Mouse (Mus musculus): ENCODE results near the gene Gm20388.

The Gm20388 gene

GRCm38 (mm10) chr8:121695585-121696184 is 1785.0 kb downstream of the Gm20388 start:
- peak; percentile 17 for DNase-seq (ENCODE audit: low spot score)

DNA sequence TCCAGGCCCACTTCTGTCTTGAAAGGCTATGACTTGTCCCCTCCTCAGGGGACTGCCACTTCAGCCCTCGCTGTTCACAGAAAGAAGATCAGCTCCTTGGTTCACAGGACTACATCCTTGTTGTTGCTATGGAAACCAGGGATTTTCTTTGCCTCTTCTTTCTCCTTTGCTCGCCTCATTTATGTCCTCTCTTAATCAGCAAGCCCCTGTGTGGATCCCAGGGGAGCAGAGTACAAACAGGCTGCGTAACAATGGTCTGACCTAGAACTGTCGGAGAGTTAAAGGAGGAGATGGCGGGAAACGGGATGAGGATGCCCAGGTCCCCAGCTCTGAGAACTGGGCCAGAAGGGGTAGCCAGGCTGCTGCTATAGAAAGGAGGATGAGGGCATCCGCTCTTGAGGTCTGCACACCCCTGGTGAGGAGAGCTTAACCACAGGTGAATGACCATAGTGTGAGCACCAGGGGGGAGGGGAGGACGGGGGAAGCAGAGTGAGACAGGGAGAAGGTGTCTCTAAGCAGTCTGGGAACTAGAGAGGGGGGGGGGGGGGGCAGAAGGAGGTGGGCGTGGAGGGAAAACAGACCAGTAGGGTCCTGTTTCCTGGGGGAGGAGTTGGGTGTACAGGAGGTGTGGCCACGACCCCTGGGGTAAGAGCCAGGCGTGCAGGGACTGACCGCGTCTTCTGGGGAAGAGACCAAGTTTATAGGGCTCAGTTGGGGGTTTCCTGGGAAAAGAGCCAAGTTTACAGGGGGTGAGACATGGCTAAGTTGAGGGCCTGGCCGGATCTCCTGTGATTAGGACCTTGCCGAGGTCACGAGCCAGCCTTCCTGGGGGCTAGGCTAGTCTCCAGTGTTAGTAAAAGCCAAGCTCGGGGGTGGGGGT is 1787.3 kb downstream of the Gm20388 start:
- DNase-seq (ENCODE audit: low spot score): no peak

DNA sequence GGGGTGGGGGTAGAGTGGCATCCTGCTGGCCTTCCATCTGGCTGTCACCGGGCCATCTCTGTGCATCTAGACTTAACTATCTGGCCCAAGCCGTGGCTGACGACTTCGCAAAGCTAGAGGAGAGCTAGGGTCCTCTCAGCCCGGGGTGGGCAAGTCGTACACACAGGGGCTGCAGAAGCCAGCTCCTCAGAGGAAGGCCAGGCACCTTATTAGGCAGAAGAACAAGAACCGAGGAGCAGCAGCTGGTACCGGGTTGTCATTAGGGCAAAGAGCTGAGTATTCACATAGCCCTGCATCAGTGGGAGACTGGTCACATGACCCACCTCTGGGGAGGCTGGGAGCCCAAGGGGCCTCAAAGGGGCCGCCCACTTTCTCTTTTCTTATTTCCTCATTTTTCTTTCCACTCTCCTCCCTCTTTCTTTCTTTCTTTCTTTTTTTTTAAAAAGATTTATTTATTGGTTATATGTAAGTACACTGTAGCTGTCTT is 1788.0 kb downstream of the Gm20388 start:
- no peak for DNase-seq (ENCODE audit: low spot score)

GRCm38 (mm10) chr8:121699936-121700335 is 1789.3 kb downstream of the Gm20388 start:
- DNase-seq (ENCODE audit: low spot score): no peak

DNA sequence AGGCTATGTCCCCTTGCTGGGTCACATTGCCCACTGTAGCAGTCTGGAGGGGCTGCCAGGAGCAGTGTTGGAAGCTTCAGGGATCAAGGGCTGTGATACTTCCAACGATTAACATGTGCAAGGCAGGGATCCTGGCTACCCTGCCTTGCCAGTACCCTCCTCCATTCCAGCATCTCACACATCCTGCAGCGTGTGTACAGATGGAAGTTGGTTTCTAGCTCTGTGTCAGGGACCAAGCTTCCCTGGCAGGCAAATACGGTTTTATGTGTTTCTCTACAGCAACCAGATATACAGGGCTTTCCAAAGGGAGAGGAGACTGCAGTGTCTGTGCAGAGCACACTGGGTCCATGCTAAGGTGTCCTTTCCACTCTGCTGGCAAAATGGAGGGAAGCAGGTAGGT is 1794.5 kb downstream of the Gm20388 start:
- no peak for DNase-seq (ENCODE audit: low spot score)

DNA sequence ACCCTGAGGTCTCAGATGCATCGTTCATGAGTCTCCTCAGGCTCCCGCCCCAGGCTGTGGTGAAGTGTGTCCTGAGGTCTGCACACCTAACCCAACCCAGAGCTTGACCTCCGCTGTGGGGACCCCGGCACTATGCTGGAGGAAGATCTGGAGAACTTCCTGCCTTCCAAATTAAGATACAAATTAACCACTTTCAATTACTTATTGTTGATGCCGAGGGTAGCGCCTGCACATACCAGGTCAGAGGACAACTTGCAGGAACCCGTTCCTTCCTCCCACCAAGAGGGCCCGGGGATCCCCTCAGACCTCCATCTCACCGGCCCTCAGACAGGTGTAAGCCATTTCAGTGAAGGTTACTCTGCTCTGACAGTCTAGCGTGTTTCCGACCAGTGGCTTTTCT is 1796.3 kb downstream of the Gm20388 start:
- DNase-seq (ENCODE audit: low spot score): no peak

- DNase-seq (ENCODE audit: low spot score): no peak
These were observed 1797.8 kb downstream of the Gm20388 start for GRCm38 (mm10) chr8:121708406-121708805.

GRCm38 (mm10) chr8:121717502-121717901 is 1806.9 kb downstream of the Gm20388 start:
- DNase-seq (ENCODE audit: low spot score): no peak

- DNase-seq (ENCODE audit: low spot score): peak; percentile 63
These were observed 1807.4 kb downstream of the Gm20388 start for GRCm38 (mm10) chr8:121717982-121718425.

- DNase-seq (ENCODE audit: low spot score): no peak
These were observed 1808.3 kb downstream of the Gm20388 start for GRCm38 (mm10) chr8:121718925-121719324.

DNA sequence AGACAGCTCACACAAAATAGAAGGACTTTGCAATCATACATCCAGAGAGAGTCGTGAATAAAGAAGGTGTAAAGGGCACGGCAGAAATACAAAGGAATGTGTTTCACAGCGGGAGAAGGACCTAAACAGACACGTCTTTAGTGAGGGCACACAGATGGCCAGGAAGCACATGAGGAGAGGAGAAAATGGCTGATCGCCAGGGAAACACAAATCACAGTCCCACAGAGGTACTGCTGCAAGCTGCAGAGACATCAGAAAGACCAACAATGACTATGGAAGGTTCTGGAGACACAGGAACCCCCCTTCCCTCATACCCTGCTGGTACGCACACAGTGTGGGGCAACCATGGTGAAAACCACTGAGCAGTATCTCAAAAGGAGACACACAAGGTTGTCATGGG is 1810.4 kb downstream of the Gm20388 start:
- no peak for DNase-seq (ENCODE audit: low spot score)

DNA sequence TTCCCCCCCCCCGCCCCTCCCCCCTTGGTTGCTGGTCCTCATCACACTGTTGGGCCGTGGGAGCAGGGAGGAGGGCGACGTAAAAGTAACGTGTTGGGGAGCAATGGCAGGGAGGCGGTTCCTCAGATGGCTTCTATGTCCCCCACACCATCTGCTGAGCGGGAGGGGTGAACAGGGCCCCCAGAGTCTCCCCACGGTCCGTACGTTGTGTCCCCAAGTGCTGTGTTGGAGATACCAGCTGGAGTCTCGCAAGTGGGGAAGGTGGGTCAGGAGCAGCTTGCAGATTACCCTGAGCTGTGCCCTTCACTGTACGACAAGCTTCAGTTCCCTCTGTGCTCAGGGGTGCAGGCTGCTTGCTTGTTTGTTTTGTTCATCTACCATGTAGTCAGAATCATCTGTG is 1813.2 kb downstream of the Gm20388 start:
- DNase-seq (ENCODE audit: low spot score): no peak

DNA sequence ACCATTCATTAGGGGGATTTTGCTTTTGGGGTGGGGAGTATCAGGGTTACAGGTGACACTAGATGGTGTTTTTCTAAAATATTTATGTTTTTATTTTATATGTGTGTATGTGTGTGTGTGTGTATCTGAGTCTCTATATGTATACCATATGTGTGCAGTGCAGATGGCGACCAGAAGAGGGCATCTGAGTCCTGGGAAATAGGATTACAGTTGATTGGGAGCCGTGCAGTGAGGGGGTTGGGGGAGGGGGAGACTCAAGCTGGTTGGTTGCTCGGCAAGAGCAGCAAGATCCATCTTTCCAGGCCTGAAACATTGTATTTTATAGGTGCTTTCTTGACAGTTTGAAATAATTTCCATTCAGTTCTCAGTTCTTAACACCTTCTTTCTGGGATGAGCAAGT is 1816.5 kb downstream of the Gm20388 start:
- DNase-seq (ENCODE audit: low spot score): no peak

GRCm38 (mm10) chr8:121729323-121729722 is 1818.7 kb downstream of the Gm20388 start, which contains the start of gene Jph3:
Gene Jph3, plus strand, starts transcription at chr8:121729623.
- DNase-seq (ENCODE audit: low spot score): no peak

GRCm38 (mm10) chr8:121729754-121730153 is 1819.1 kb downstream of the Gm20388 start:
- DNase-seq (ENCODE audit: low spot score): no peak

DNA sequence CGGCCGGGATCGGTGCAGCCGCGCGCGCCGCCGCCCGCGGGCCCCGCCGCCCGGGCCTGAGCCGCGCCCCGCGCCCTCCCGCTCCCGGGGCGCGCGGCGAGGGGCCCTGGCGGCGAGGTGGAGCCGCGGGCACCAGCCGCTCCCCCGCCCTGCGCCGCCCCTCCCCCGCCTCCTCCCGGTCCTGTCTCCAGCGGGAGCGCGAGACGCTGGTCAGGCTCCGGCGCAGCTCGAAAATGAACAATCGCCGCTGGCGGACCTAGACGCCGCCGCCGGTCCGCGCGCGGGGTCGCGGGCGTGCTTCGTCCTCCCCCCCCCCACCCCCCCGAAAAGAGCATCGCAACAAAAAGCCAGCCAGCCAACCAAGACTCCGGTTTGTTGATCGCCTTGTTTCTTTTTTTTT is 1819.5 kb downstream of the Gm20388 start:
- no peak for DNase-seq (ENCODE audit: low spot score)

DNA sequence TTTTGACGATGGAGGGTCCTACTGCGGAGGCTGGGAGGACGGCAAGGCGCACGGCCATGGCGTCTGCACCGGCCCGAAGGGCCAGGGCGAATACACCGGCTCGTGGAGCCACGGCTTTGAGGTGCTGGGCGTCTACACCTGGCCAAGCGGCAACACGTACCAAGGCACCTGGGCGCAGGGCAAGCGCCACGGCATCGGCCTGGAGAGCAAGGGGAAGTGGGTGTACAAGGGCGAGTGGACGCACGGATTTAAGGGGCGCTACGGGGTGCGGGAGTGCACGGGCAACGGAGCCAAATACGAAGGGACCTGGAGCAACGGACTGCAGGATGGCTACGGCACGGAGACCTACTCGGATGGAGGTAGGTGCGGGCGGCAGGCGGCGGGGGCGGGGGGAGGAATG is 1820.0 kb downstream of the Gm20388 start:
- no peak for DNase-seq (ENCODE audit: low spot score)

DNA sequence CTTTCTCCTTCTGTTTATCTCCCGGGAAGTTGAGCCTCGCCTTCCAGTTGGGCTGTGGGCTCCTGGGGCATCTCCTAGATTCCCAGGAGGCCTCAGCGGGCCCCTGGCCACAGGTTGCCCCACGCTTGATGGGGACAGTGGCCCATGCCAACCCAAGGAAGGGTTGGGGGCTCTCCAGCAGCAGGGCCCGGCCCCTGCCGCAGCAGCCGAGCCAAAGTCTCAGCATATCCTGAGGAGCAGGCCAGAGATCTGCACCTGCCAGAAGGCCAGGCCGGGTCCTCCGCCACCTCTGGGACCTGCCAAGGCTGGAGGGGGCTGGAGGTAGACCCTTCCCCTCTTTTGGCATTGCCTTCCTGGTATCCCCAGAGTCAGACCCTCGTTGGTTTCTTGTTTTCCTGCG is 1820.4 kb downstream of the Gm20388 start:
- DNase-seq (ENCODE audit: low spot score): no peak

DNA sequence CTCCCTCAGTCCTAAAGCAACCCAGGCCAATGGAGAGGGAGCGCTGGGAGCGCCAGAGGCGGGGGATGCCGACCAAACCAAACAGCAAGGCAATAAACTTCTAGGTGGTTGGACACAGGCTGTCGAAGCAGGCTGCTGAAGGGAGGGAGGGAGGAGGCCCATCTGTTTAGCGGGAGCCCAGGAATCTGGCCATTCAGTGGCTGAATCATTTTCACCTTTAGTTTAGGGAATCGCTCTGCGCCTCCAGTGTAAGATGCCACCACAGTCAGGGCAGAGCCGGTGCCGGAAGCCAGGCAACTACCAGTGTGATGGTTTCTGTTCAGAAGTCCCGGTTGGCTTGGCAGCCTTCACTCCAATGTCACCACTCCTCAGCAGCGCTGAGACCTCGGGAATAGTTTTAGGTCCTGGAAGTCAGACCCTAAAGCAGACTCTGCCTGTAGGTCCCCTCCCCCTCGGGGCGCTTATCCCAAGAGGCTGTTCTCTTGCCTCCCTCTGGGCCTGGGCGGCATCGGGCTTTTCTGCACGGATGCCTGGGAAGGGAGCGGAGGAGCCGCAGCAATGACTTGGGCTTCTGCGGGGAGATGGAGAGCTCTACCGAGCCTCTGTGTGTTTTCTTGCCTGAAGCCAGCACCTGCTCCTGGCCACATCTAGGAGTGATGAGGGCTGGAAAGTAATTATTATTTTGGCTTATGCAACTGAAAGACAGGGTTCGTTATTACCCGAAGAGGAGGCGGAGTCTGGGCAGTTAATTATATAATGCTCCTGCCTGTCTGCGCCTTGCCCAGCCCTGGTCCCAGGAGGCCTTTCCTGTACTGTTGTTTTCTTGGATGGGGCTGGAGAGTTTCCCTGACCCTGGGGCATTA is 1821.1 kb downstream of the Gm20388 start:
- DNase-seq (ENCODE audit: low spot score): no peak

DNA sequence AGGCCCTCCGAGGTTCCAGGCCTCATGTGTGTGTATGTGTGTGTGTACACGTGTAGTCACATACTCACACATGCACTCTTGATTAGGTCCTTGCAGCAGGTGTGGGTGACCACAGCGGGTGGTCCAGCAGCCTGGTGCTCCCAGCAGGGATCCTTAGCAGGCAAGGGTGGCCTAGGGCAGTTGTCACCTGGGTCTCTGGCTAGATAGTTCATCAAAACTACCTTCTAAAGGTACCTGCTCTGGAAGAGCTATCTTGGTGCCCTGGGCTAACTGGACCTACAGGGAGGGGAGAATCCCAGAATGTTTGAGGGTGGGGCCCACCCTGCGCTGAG is 1821.7 kb downstream of the Gm20388 start:
- no peak for DNase-seq (ENCODE audit: low spot score)

GRCm38 (mm10) chr8:121734262-121734661 is 1823.6 kb downstream of the Gm20388 start:
- no peak for DNase-seq (ENCODE audit: low spot score)

GRCm38 (mm10) chr8:121736236-121736635 is 1825.6 kb downstream of the Gm20388 start:
- peak; percentile 29 for DNase-seq (ENCODE audit: low spot score)

Data from urinary bladder, postnatal 25 days (tissue).